Mouse (Mus musculus) layer of hippocampus, adult 6 months (tissue): ENCODE results near the gene Gm21974. TPM values are rescaled to one million over a fixed set of nuclear protein-coding genes. Genes with fewer than 3 reads are reported as not detected.

Experiments
- long read RNA-seq, 2 experiments: library from polyadenylated mRNA; unstranded; transcript quantifications; one replicate each; pipeline ENCODE4 v2.0.0; 2019 to 2020
- polyA plus RNA-seq: library from polyadenylated mRNA; unstranded; fragments of <200 nt; fragmentation: Nextera tagmentation; gene quantifications from 2 replicates; pipeline ENCODE4 v1.2.3, GENCODE M21; 2021

Gm21974 gene
- polyA plus RNA-seq, result not detected in 2 replicates
- long read RNA-seq, experiment 1, partial matches to known transcripts, result 1 of 3 reads
- long read RNA-seq, experiment 1, other reads (novel, unspliced or antisense), result 2 of 3 reads
- long read RNA-seq, experiment 2, partial matches to known transcripts, result 1 of 6 reads
- long read RNA-seq, experiment 2, other reads (novel, unspliced or antisense), result 5 of 6 reads

GRCm38 (mm10) chr7:127895442-127895841, at the start of gene Gm21974, which contains the start of gene Vkorc1:
TSS of gene Gm21974 (minus strand) at chr7:127895454.
TSS of gene Vkorc1 (minus strand) at chr7:127895617.

GRCm38 (mm10) chr7:127929923-127930322, 34.7 kb upstream of the Gm21974 start, which contains the start of gene Prss8:
TSS of gene Prss8 (minus strand) at chr7:127930104.

GRCm38 (mm10) chr7:127912190-127912871, 17.1 kb upstream of the Gm21974 start, which contains the start of gene Kat8:
TSS of gene Kat8 (plus strand) at chr7:127912516.

GRCm38 (mm10) chr7:127903971-127904796, 8.9 kb upstream of the Gm21974 start, which contains the start of gene Bckdk:
TSS of gene Bckdk (plus strand) at chr7:127904082.

GRCm38 (mm10) chr7:127890798-127891197, 4.5 kb downstream of the Gm21974 start, which contains the start of gene Prss53:
TSS of gene Prss53 (minus strand) at chr7:127890970.

GRCm38 (mm10) chr7:127876467-127877348, 18.5 kb downstream of the Gm21974 start, which contains the start of gene Zfp668:
TSS of gene Zfp668 (minus strand) at chr7:127876828.

GRCm38 (mm10) chr7:127876041-127876466, 19.2 kb downstream of the Gm21974 start, which contains the start of gene Zfp646:
TSS of gene Zfp646 (plus strand) at chr7:127876221.

Other genes with a start within 250 kb of the Gm21974 start
- gene Bcl7c, start 186.5 kb downstream of the Gm21974 start, polyA plus RNA-seq, result 5.1 and 6.0 TPM in 2 replicates
- gene Ctf1, start 182.7 kb downstream of the Gm21974 start, polyA plus RNA-seq, result 4.1 and 4.5 TPM in 2 replicates
- gene Ctf2, start 163.3 kb downstream of the Gm21974 start, polyA plus RNA-seq, result 0.08 TPM in 1 of 2 replicates, not detected in the other
- 1.0 TPM in 2 replicates for gene Fbxl19, start 150.9 kb downstream of the Gm21974 start, polyA plus RNA-seq
- 31.4 and 32.6 TPM in 2 replicates for gene Orai3, start 125.6 kb downstream of the Gm21974 start, polyA plus RNA-seq
- gene Setd1a, start 118.8 kb downstream of the Gm21974 start, polyA plus RNA-seq, result 7.7 and 12.9 TPM in 2 replicates
- gene Gm49388, start 109.8 kb downstream of the Gm21974 start, polyA plus RNA-seq, result not detected in 2 replicates
- 5.9 and 14.2 TPM in 2 replicates for gene Hsd3b7, start 94.8 kb downstream of the Gm21974 start, polyA plus RNA-seq
- gene Stx4a, start 71.2 kb downstream of the Gm21974 start, polyA plus RNA-seq, result 9.9 and 10.7 TPM in 2 replicates
- gene Stx1b, start 70.9 kb downstream of the Gm21974 start, polyA plus RNA-seq, result 29.2 and 31.2 TPM in 2 replicates
- 4.8 and 5.7 TPM in 2 replicates for gene Zfp646, start 19.2 kb downstream of the Gm21974 start, polyA plus RNA-seq
- 9.2 and 11.8 TPM in 2 replicates for gene Zfp668, start 18.6 kb downstream of the Gm21974 start, polyA plus RNA-seq
- 0.75 and 0.94 TPM in 2 replicates for gene Prss53, start 4.5 kb downstream of the Gm21974 start, polyA plus RNA-seq
- gene Vkorc1, start 163 bp upstream of the Gm21974 start, polyA plus RNA-seq, result 103 and 112 TPM in 2 replicates
- gene Bckdk, start 8.6 kb upstream of the Gm21974 start, polyA plus RNA-seq, result 53.7 and 57.1 TPM in 2 replicates
- gene Kat8, start 17.1 kb upstream of the Gm21974 start, polyA plus RNA-seq, result 14.9 and 15.5 TPM in 2 replicates
- gene Prss8, start 34.6 kb upstream of the Gm21974 start, polyA plus RNA-seq, result 0.41 and 1.6 TPM in 2 replicates
- gene Prss36, start 51.3 kb upstream of the Gm21974 start, polyA plus RNA-seq, result 17.7 TPM in 2 replicates
- 5.8 TPM in 2 replicates for gene Fus, start 72.0 kb upstream of the Gm21974 start, polyA plus RNA-seq
- 16.7 and 20.5 TPM in 2 replicates for gene Pycard, start 98.4 kb upstream of the Gm21974 start, polyA plus RNA-seq
- gene Trim72, start 108.5 kb upstream of the Gm21974 start, polyA plus RNA-seq, result not detected in 2 replicates
- 3.3 and 3.4 TPM in 2 replicates for gene Itgam, start 167.2 kb upstream of the Gm21974 start, polyA plus RNA-seq
- gene Gm49368, start 167.2 kb upstream of the Gm21974 start, polyA plus RNA-seq, result 0.04 TPM in 1 of 2 replicates, not detected in the other
- gene Itgax, start 234.1 kb upstream of the Gm21974 start, polyA plus RNA-seq, result 0.14 and 0.23 TPM in 2 replicates